Mouse (Mus musculus) embryonic facial prominence, embryonic 14.5 days (tissue): ENCODE results near the gene Adh6b. TPM values are rescaled to one million over a fixed set of nuclear protein-coding genes. Genes with fewer than 3 reads are reported as not detected.

Experiments
- ATAC-seq: fragments of 200-750 bp; cut with Nextera tagmentation; 2 replicates; pipeline ENCODE4 v1.8.0; 2017; ENCODE audit warnings: low read depth, moderate number of reproducible peaks, moderate TSS enrichment
- DNase-seq: peaks from one replicate; pipeline ENCODE4 v3.0.0-alpha.2; 2015; ENCODE audit warnings: low spot score
- H3K27ac ChIP-seq: fragments of 300-500 bp; sonication (generic); replicated peaks from 2 replicates; pipeline ENCODE4 v1.5.1; 2014; ENCODE audit warnings: low read depth, mild to moderate bottlenecking, low read length, moderate library complexity
- H3K27me3 ChIP-seq: fragments of 300-500 bp; sonication (generic); replicated peaks from 2 replicates; pipeline ENCODE4 v1.6.1; 2014; ENCODE audit warnings: low read length; ENCODE audit not compliant: control insufficient read depth, insufficient read depth
- H3K36me3 ChIP-seq: fragments of 300-500 bp; sonication (generic); 2 replicates; pipeline ENCODE4 v1.6.1; 2014; ENCODE audit warnings: low read length, mixed read lengths; ENCODE audit not compliant: control insufficient read depth, insufficient read depth
- H3K4me1 ChIP-seq: fragments of 300-500 bp; sonication (generic); 2 replicates; pipeline ENCODE4 v1.6.1; 2014; ENCODE audit warnings: antibody characterized with exemption, low read length; ENCODE audit not compliant: control insufficient read depth, insufficient read depth
- H3K4me2 ChIP-seq: fragments of 300-500 bp; sonication (generic); 2 replicates; pipeline ENCODE4 v1.6.1; 2014; ENCODE audit warnings: low read depth, mild to moderate bottlenecking, low read length, moderate library complexity, mixed read lengths
- H3K4me3 ChIP-seq: fragments of 300-500 bp; sonication (generic); 2 replicates; pipeline ENCODE4 v1.5.1; 2014; ENCODE audit warnings: low read depth, mild to moderate bottlenecking, low read length
- H3K9ac ChIP-seq: fragments of 300-500 bp; sonication (generic); 2 replicates; pipeline ENCODE4 v1.6.1; 2014; ENCODE audit warnings: low read depth, mild to moderate bottlenecking, low read length, moderate library complexity, mixed read lengths
- H3K9me3 ChIP-seq: fragments of 300-500 bp; sonication (generic); 2 replicates; pipeline ENCODE4 v1.6.1; 2016; ENCODE audit warnings: low read length; ENCODE audit not compliant: control insufficient read depth
- WGBS: fragments of 180-500 bp; shearing (Covaris S2); extraction: QIAGEN DNeasy Blood & Tissue Kit; methylation state at CpG from one replicate; pipeline ENCODE4 v1.1.7; 2014; 5-methylcytosine and 5-hydroxymethylcytosine counted together
- polyA plus RNA-seq: library from polyadenylated mRNA; unstranded; fragments of >200 nt; fragmentation: Nextera tagmentation; extraction: Ambion mirVana; gene quantifications from 2 replicates; pipeline ENCODE4 v1.2.1, GENCODE M21; 2014

The Adh6b gene
- 0.51 and 0.90 TPM in 2 replicates for polyA plus RNA-seq

GRCm38 (mm10) chr3:138341471-138341870 is at the start of gene Adh6b:
Adh6b (plus strand) TSS chr3:138341775.
- H3K36me3 ChIP-seq: no peaks in the 10 kb centered on the region
- H3K27ac ChIP-seq: no peak within 1 kb of the TSS
- no peaks in the 10 kb centered on the region for H3K27me3 ChIP-seq
- H3K9ac ChIP-seq: no peak within 1 kb of the TSS
- H3K9me3 ChIP-seq: no peaks in the 10 kb centered on the region
- DNase-seq: no peak
- H3K4me3 ChIP-seq: no peak within 1 kb of the TSS
- H3K4me2 ChIP-seq: no peak within 1 kb of the TSS
- H3K4me1 ChIP-seq: no peaks in the 10 kb centered on the region
- ATAC-seq: no peak
- WGBS: 83% methylated on average over 14 of the region's 14 CpGs

- Histone ChIP-seq H3K9me3 (peaks cover 13% of the 10 kb centered on the region), H3K27me3 (no peaks in the 10 kb centered on the region), H3K4me2 (no peak overlapping the region), H3K27ac (no peak overlapping the region), H3K4me1 (no peaks in the 10 kb centered on the region), H3K4me3 (no peak overlapping the region), H3K36me3 (no peaks in the 10 kb centered on the region), H3K9ac (no peak overlapping the region)
- ATAC-seq: no peak
- no peak for DNase-seq
- WGBS: 80% methylated on average over 7 of the region's 7 CpGs
These were observed 48.2 kb upstream of the Adh6b start for GRCm38 (mm10) chr3:138293298-138293895.

- H3K36me3 ChIP-seq: no peaks in the 10 kb centered on the region
- WGBS: 89% methylated on average over 9 of the region's 9 CpGs
- no peak overlapping the region for H3K9ac ChIP-seq
- DNase-seq (no peak), ATAC-seq (no peak)
- no peaks in the 10 kb centered on the region for H3K27me3 ChIP-seq
- no peak overlapping the region for H3K27ac ChIP-seq
- no peak overlapping the region for H3K4me2 ChIP-seq
- H3K4me1 ChIP-seq: 0 out of 2 replicates have a peak, but pooled peaks cover 5% of the 10 kb centered on the region
- H3K9me3 ChIP-seq: peaks cover 19% of the 10 kb centered on the region
- no peak overlapping the region for H3K4me3 ChIP-seq
These were observed 41.4 kb upstream of the Adh6b start for GRCm38 (mm10) chr3:138300130-138300529.

GRCm38 (mm10) chr3:138302676-138303075 is 38.9 kb upstream of the Adh6b start:
- Histone ChIP-seq H3K4me1 (peaks cover 19% of the 10 kb centered on the region), H3K9me3 (peaks cover 13% of the 10 kb centered on the region), H3K27ac (no peak overlapping the region), H3K4me2 (no peak overlapping the region), H3K36me3 (no peaks in the 10 kb centered on the region), H3K4me3 (no peak overlapping the region), H3K27me3 (no peaks in the 10 kb centered on the region), H3K9ac (no peak overlapping the region)
- ATAC-seq (no peak), DNase-seq (no peak)
- WGBS: 77% methylated on average over 4 of the region's 4 CpGs

GRCm38 (mm10) chr3:138303771-138304488 is 37.6 kb upstream of the Adh6b start:
- H3K4me1 ChIP-seq: peaks cover 19% of the 10 kb centered on the region
- ATAC-seq (0 out of 2 replicates have a peak, but pooled peaks have one; percentile 42), DNase-seq (peak; percentile 28)
- H3K36me3 ChIP-seq: no peaks in the 10 kb centered on the region
- H3K4me3 ChIP-seq: no peak overlapping the region
- H3K4me2 ChIP-seq: no peak overlapping the region
- H3K27me3 ChIP-seq: no peaks in the 10 kb centered on the region
- no peak overlapping the region for H3K9ac ChIP-seq
- 71% methylated on average over 6 of the region's 6 CpGs for WGBS
- no peak overlapping the region for H3K27ac ChIP-seq
- 0 out of 2 replicates have a peak, but pooled peaks cover 2% of the 10 kb centered on the region for H3K9me3 ChIP-seq

GRCm38 (mm10) chr3:138304489-138304871 is 37.1 kb upstream of the Adh6b start:
- Histone ChIP-seq H3K4me1 (peaks cover 19% of the 10 kb centered on the region), H3K9ac (no peak overlapping the region), H3K4me2 (no peak overlapping the region), H3K9me3 (no peaks in the 10 kb centered on the region), H3K27me3 (no peaks in the 10 kb centered on the region), H3K36me3 (no peaks in the 10 kb centered on the region), H3K4me3 (no peak overlapping the region), H3K27ac (no peak overlapping the region)
- 51% methylated on average over 4 of the region's 4 CpGs for WGBS
- ATAC-seq (no peak), DNase-seq (no peak)

- H3K9ac ChIP-seq: no peak overlapping the region
- peak overlapping the region; percentile 34; the same call in 1 of the 2 replicates for H3K4me2 ChIP-seq
- no peak overlapping the region for H3K4me3 ChIP-seq
- DNase-seq: no peak
- peak overlapping the region; percentile 24 for H3K27ac ChIP-seq
- no peaks in the 10 kb centered on the region for H3K27me3 ChIP-seq
- no peak for ATAC-seq
- H3K36me3 ChIP-seq: no peaks in the 10 kb centered on the region
- WGBS: 57% methylated on average over 10 of the region's 10 CpGs
- H3K9me3 ChIP-seq: no peaks in the 10 kb centered on the region
- peaks cover 19% of the 10 kb centered on the region for H3K4me1 ChIP-seq
These were observed 35.9 kb upstream of the Adh6b start for GRCm38 (mm10) chr3:138305486-138306289.

GRCm38 (mm10) chr3:138306290-138306683 is 35.3 kb upstream of the Adh6b start:
- Histone ChIP-seq H3K36me3 (no peaks in the 10 kb centered on the region), H3K4me2 (peak overlapping the region; percentile 34), H3K9ac (no peak overlapping the region), H3K27me3 (no peaks in the 10 kb centered on the region), H3K9me3 (no peaks in the 10 kb centered on the region), H3K4me1 (peaks cover 19% of the 10 kb centered on the region), H3K27ac (peak overlapping the region; percentile 24), H3K4me3 (no peak overlapping the region)
- 13% methylated on average over 8 of the region's 8 CpGs for WGBS
- DNase-seq: peak; percentile 78
- peak; percentile 79 for ATAC-seq
